Mouse (Mus musculus): ENCODE measurements around the gene Ptprn2.

Ptprn2 gene

GRCm38 (mm10) chr12:116776447-116776846, 290.9 kb downstream of the Ptprn2 start:
- no peak for DNase-seq (ENCODE audit: low spot score in 2 of 2)

GRCm38 (mm10) chr12:116778095-116779090, 292.9 kb downstream of the Ptprn2 start:
- DNase-seq (ENCODE audit: low spot score in 2 of 2), result no peak

- DNase-seq (ENCODE audit: low spot score in 2 of 2), result no peak
Measured at GRCm38 (mm10) chr12:116780419-116780818, 294.9 kb downstream of the Ptprn2 start.

- no peak for DNase-seq (ENCODE audit: low spot score in 2 of 2)
Measured at GRCm38 (mm10) chr12:116785731-116786130, 300.2 kb downstream of the Ptprn2 start.

- no peak for DNase-seq (ENCODE audit: low spot score in 2 of 2)
Measured at GRCm38 (mm10) chr12:116788346-116788745, 302.8 kb downstream of the Ptprn2 start.

- no peak for DNase-seq (ENCODE audit: low spot score in 2 of 2)
Measured at GRCm38 (mm10) chr12:116803331-116803730, 317.8 kb downstream of the Ptprn2 start.

- no peak for DNase-seq (ENCODE audit: low spot score in 2 of 2)
Measured at GRCm38 (mm10) chr12:116804712-116805111, 319.2 kb downstream of the Ptprn2 start.

GRCm38 (mm10) chr12:116805129-116805809, 319.7 kb downstream of the Ptprn2 start:
- DNase-seq (ENCODE audit: low spot score in 2 of 2), result no peak

- peak; percentile 32 to 50 for DNase-seq (ENCODE audit: low spot score in 2 of 2)
Measured at GRCm38 (mm10) chr12:116806089-116806488, 320.6 kb downstream of the Ptprn2 start.

- DNase-seq (ENCODE audit: low spot score in 2 of 2), result no peak
Measured at GRCm38 (mm10) chr12:116813012-116813411, 327.5 kb downstream of the Ptprn2 start.

- no peak for DNase-seq (ENCODE audit: low spot score in 2 of 2)
Measured at GRCm38 (mm10) chr12:116819836-116820235, 334.3 kb downstream of the Ptprn2 start.

GRCm38 (mm10) chr12:116823341-116823740, 337.8 kb downstream of the Ptprn2 start:
- no peak for DNase-seq (ENCODE audit: low spot score in 2 of 2)

- no peak for DNase-seq (ENCODE audit: low spot score in 2 of 2)
Measured at GRCm38 (mm10) chr12:116827748-116828147, 342.2 kb downstream of the Ptprn2 start.

- DNase-seq (ENCODE audit: low spot score in 2 of 2), result no peak
Measured at GRCm38 (mm10) chr12:116838611-116839192, 353.2 kb downstream of the Ptprn2 start.

- peak; percentile 49 to 66 for DNase-seq (ENCODE audit: low spot score in 2 of 2)
Measured at GRCm38 (mm10) chr12:116842723-116843272, 357.3 kb downstream of the Ptprn2 start.

- no peak for DNase-seq (ENCODE audit: low spot score in 2 of 2)
Measured at GRCm38 (mm10) chr12:116846220-116846619, 360.7 kb downstream of the Ptprn2 start.

GRCm38 (mm10) chr12:116847021-116847420, 361.5 kb downstream of the Ptprn2 start:
- no peak for DNase-seq (ENCODE audit: low spot score in 2 of 2)

- DNase-seq (ENCODE audit: low spot score in 2 of 2), result no peak
Measured at GRCm38 (mm10) chr12:116856307-116856706, 370.8 kb downstream of the Ptprn2 start.

- no peak for DNase-seq (ENCODE audit: low spot score in 2 of 2)
Measured at GRCm38 (mm10) chr12:116861360-116862017, 376.0 kb downstream of the Ptprn2 start.

GRCm38 (mm10) chr12:116863291-116863899, 377.9 kb downstream of the Ptprn2 start:
- DNase-seq (ENCODE audit: low spot score in 2 of 2), result no peak

Data from right cerebral cortex, adult 2 months (tissue).